Mouse (Mus musculus) 3134 (cell line): Measurements from ENCODE around the gene Gm14412.
"Not testable (repeated sequence)": the region's sequence is repeated elsewhere in the genome, so short reads cannot be mapped to it uniquely, and the experiment has no call there.

Experiments
- DNase-seq: peaks from one replicate; pipeline ENCODE4 v3.0.0-alpha.2; 2011; ENCODE audit warnings: low spot score; ENCODE audit not compliant: insufficient read length; ENCODE audit errors: extremely low read depth

The Gm14412 gene

DNA sequence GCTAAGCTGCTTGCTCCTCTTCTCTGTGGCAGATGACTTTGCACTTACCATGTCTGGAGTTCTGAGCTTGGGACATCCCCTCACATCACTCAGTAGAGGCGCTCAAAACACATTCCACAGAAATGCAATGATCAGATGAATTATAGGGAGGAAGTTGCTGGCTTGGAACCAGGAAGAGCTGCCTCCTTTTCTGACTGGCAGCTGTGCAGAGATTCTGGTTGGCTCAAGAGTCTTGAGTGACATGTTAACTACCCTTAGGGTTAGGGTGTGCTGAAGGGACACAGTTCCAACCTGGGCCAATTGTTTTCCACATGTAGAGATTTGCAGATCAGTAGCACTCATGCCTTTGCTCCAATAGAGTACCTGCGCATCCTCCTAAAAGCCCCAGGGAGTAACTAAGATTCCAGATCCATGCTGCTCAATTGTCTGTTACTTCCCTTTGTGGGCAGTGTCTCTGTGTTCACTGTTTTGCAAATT, at the start of gene Gm14412:
TSS of gene Gm14412 (minus strand) at position 51 of the 477 bp plus-strand sequence.
- DNase-seq, result peak; percentile 71

DNA sequence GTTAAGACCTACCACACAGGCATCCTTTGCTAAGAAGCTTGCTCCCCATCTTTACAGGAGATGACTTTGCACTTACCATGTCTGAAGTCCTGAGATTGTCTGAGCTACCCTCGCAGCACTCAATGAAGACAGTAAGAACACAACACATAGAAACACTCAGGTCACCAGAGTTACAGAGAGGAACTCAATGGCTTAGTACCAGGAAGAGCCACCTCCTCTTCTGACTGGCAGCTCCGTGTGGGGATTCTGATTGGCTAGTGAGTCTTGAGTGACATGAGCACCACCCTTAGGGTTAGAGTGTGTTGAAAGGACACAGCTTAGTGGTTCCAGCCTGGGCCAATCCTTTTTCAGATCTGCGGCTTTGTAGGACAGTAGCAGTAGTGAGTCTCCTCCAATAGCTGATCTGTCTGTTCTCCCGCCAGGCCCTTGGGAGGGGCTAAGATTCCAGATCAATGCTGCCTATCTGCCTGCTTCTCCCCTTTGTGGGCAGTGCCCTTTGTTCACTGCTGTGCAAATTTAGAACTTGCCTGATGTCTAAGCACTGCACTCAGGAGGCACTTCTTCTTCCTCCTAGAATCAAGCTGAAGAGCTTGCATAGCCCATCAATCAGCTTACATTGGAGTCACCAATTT, 5.7 kb upstream of the Gm14412 start:
- DNase-seq, result peak; percentile 86

DNA sequence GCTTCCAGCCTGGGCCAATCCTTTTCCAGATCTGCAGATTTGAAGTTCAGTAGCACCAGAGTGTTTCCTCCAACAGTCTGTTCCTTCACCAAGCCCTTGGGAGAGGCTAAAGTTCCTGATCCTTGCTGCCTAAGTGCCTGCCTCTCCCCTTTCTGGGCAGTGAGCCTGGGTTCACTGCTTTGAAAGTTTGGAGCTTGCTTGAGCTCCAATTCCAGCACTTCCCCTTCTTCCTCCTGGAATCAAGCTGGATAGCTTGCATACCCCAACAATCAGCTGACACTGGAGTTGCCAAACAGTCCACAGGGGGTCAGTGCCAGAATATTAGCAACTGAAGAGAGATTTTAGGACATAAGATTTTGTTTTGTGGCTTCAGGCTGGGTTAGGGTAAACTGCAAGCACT, 2.7 kb downstream of the Gm14412 start:
- DNase-seq, result peak; percentile 23

DNA sequence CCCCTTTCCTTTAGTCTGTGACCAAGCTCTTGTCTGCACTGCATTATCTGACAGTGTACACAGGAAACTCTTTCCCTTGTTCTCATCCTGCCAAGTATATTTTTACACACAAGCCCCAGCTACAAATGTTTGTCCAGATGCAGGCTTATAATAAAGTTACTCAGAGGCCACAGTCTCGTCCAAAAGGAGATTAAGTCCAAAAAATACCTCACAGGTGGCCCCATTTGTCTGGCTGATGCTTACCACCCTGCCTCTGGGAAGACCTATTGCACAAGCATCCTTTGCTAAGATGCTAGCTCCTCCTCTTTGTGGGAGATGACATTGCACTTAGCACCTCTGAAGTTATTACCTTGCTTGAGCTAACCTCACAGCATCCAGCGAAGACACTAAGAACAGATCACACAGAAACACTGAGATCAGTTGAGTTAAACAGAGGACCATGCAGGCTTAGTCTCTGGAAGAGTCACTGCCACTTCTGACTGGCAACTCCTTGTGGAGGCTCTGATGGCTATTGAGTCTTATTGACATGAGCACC, 3.3 kb downstream of the Gm14412 start:
- peak; percentile 26 for DNase-seq

DNA sequence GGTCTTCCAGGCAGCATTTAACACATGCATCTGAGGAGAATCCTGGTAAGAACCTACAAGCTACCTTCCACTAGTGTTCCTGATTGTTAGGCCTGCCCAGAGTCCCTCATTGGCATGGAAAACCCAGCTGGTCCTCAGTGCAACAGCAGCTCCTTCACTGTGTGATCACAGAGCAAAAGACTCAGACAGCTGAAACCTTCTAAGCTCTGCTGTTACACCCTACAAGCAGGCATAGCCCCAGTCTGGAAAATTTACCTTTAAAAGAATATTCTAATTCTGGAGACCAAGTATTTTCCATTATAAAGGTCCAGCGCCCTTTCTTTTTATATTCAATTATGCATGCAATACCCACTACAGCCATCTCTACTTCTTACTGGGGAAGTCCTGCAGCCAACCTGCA, 5.1 kb downstream of the Gm14412 start:
- no peak for DNase-seq

DNA sequence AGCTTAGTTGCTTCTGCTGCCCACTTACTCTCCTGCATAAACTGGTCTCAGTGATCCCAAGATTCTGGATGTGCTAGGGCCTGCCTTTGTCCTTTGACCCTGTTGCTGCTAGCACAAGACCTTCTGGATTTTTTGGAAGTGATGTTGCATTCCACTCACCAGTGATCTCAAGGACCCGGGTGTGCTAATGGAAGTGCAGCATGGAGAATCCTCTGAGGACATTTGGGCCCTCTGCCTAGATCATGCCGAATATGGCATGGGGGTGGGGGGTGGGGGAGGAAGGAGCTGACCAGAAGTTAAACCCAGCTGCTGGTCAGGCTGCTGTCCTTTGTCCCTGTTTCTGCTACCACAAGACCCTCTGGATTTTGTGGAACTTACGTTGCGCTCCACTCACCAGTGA, 14.5 kb downstream of the Gm14412 start:
- not testable (repeated sequence) for DNase-seq

DNA sequence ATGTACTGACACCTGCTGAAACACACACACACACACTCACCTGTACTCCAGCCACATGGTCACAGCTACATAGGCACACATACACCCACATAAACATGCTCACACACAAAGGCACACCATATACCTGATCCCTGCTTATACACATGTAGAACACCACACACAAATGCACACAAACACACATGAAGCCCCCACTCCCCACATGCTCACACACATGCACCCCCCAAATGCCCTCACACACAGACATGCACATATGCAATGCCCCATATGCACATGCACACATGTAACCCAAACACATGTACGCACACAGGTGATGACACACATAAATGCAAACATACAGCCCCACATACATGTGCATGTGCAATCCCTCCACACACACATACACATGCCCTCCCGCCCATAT, 19.1 kb downstream of the Gm14412 start:
- not testable (repeated sequence) for DNase-seq

DNA sequence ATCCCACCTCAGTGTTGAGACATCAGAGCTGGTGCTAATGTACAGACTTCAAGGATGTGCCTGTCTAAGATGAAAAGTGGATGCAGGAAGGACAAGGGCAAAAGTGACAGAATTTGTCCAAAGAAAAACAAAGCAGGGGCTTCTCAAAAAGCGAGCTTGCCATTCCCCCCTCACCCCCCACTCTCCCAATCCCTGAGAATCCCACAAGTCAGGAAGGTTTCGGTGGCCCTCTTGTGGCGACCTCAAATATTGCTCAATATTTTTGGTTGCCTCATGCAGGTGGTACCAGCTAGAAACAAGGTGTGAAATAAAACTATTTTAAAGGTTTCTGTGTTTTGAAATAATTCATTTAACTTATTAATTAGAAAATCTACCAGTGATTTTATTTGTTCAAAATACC, 40.4 kb downstream of the Gm14412 start:
- DNase-seq, result not testable (repeated sequence)

DNA sequence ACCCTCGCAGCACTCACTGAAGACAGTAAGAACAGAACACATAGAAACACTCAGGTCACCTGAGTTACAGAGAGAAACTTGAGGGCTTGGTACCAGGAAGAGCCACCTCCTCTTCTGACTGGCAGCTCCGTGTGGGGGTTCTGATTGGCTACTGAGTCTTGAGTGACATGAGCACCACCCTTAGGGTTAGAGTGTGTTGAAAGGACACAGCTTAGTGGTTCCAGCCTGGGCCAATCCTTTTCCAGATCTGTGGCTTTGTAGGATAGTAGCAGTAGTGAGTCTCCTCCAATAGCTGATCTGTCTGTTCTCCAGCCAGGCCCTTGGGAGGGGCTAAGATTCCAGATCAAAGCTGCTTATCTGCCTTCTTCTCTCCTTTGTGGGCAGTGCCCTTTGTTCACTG, 46.4 kb downstream of the Gm14412 start:
- peak; percentile 54 for DNase-seq

DNA sequence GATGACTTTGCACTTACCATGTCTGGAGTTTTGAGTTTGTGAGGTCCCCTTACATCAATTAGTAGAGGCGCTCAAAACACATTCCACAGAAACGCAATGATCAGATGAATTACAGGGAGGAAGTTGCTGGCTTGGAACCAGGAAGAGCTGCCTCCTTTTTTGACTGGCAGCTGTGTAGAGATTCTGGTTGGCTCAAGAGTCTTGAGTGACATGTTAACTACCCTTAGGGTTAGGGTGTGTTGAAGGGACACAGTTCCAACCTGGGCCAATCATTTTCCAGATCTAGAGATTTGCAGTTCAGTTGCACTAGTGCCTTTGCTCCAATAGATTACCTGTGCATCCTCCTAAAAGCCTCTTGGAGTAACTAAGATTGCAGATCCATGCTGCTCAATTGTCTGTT, 51.9 kb downstream of the Gm14412 start:
- peak; percentile 82 for DNase-seq

DNA sequence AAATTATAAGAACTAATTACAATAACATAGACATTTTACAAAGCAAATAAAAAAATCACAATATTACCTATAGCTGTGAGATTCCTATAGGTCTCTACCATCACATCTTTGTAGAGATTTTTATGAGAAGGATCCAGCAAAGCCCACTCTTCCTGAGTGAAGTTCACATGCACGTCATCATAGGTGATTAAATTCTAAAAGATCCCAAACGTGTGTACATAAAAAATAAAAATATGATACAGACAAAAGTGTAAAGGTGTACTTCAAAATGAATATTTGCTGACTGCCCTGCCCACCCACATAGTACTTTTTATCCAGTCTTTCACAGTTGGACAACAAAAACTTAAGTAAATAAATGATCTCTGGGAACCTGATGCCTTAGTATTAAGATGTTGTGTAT, 57.2 kb downstream of the Gm14412 start, which contains the start of gene Gm14409:
TSS of gene Gm14409 (minus strand) at position 101 of the 400 bp plus-strand sequence.
- DNase-seq, result not testable (repeated sequence)
